Mouse (Mus musculus) midbrain, embryonic 14.5 days (tissue): ENCODE data around the gene Aff3. TPM values are rescaled to one million over a fixed set of nuclear protein-coding genes. Genes with fewer than 3 reads are reported as not detected.

Source experiments
- ATAC-seq: fragments of 200-750 bp; cut with Nextera tagmentation; 2 replicates; pipeline ENCODE4 v1.8.0; 2017; ENCODE audit warnings: moderate number of reproducible peaks, moderate library complexity; ENCODE audit not compliant: low FRiP score, low TSS enrichment
- DNase-seq: peaks from one replicate; pipeline ENCODE4 v3.0.0-alpha.2; 2015
- H3K27ac ChIP-seq: fragments of 300-500 bp; sonication (generic); replicated peaks from 2 replicates; pipeline ENCODE4 v1.5.1; 2014; ENCODE audit warnings: mild to moderate bottlenecking, low read depth, low read length, moderate library complexity
- H3K27me3 ChIP-seq: fragments of 300-500 bp; sonication (generic); 2 replicates; pipeline ENCODE4 v1.6.1; 2014; ENCODE audit warnings: low read length, control low read depth, mixed read lengths; ENCODE audit not compliant: control insufficient read depth, insufficient read depth
- H3K36me3 ChIP-seq: fragments of 300-500 bp; sonication (generic); 2 replicates; pipeline ENCODE4 v1.6.1; 2014; ENCODE audit warnings: low read length, control low read depth; ENCODE audit not compliant: control insufficient read depth, insufficient read depth
- H3K4me1 ChIP-seq: fragments of 300-500 bp; sonication (generic); 2 replicates; pipeline ENCODE4 v1.6.1; 2014; ENCODE audit warnings: mild to moderate bottlenecking, antibody characterized with exemption, low read length, control low read depth; ENCODE audit not compliant: control insufficient read depth, insufficient read depth
- H3K4me2 ChIP-seq: fragments of 300-500 bp; sonication (generic); 2 replicates; pipeline ENCODE4 v1.6.1; 2014; ENCODE audit warnings: mild to moderate bottlenecking, low read length, moderate library complexity
- H3K4me3 ChIP-seq: fragments of 300-500 bp; sonication (generic); replicated peaks from 2 replicates; pipeline ENCODE4 v1.5.1; 2014; ENCODE audit warnings: low read depth, low read length
- H3K9ac ChIP-seq: fragments of 300-500 bp; sonication (generic); replicated peaks from 2 replicates; pipeline ENCODE4 v1.6.1; 2014; ENCODE audit warnings: mild to moderate bottlenecking, low read length, moderate library complexity
- H3K9me3 ChIP-seq: fragments of 300-500 bp; sonication (generic); 2 replicates; pipeline ENCODE4 v1.6.1; 2016; ENCODE audit warnings: low read length, control low read depth, mixed read lengths; ENCODE audit not compliant: control insufficient read depth
- WGBS: fragments of 180-500 bp; shearing (Covaris S2); extraction: QIAGEN DNeasy Blood & Tissue Kit; methylation state at CpG from one replicate; pipeline ENCODE4 v1.1.7; 2014; 5-methylcytosine and 5-hydroxymethylcytosine counted together
- polyA plus RNA-seq: library from polyadenylated mRNA; unstranded; fragments of >200 nt; fragmentation: Nextera tagmentation; extraction: Ambion mirVana; gene quantifications from 2 replicates; pipeline ENCODE4 v1.2.1, GENCODE M21; 2014

Aff3 gene
- polyA plus RNA-seq, 1 experiment from 2014 or later: 20.3 TPM

- Histone ChIP-seq H3K9ac (no peak overlapping the region), H3K27me3 (no peaks in the 10 kb centered on the region), H3K4me3 (no peak overlapping the region), H3K36me3 (no peaks in the 10 kb centered on the region), H3K4me2 (no peak overlapping the region), H3K27ac (no peak overlapping the region), H3K9me3 (no peaks in the 10 kb centered on the region), H3K4me1 (no peaks in the 10 kb centered on the region)
- DNase-seq (no peak), ATAC-seq (no peak)
- WGBS: 23% methylated on average over 4 of the region's 4 CpGs
These were observed 22.5 kb downstream of the Aff3 start for GRCm38 (mm10) chr1:38642288-38642687.

GRCm38 (mm10) chr1:38639669-38640068, 25.1 kb downstream of the Aff3 start:
- H3K9me3 ChIP-seq: no peaks in the 10 kb centered on the region
- no peaks in the 10 kb centered on the region for H3K27me3 ChIP-seq
- no peaks in the 10 kb centered on the region for H3K36me3 ChIP-seq
- ATAC-seq (no peak), DNase-seq (no peak)
- no peak overlapping the region for H3K4me2 ChIP-seq
- H3K4me3 ChIP-seq: no peak overlapping the region
- H3K9ac ChIP-seq: no peak overlapping the region
- no peaks in the 10 kb centered on the region for H3K4me1 ChIP-seq
- WGBS: 81% methylated on average over 5 of the region's 5 CpGs
- no peak overlapping the region for H3K27ac ChIP-seq

GRCm38 (mm10) chr1:38635596-38635995, 29.2 kb downstream of the Aff3 start:
- DNase-seq: no peak
- no peaks in the 10 kb centered on the region for H3K27me3 ChIP-seq
- no peaks in the 10 kb centered on the region for H3K36me3 ChIP-seq
- WGBS: 66% methylated on average over 7 of the region's 7 CpGs
- H3K4me3 ChIP-seq: no peak overlapping the region
- H3K27ac ChIP-seq: no peak overlapping the region
- H3K9me3 ChIP-seq: no peaks in the 10 kb centered on the region
- no peak for ATAC-seq
- no peak overlapping the region for H3K9ac ChIP-seq
- H3K4me2 ChIP-seq: no peak overlapping the region
- H3K4me1 ChIP-seq: peaks cover 13% of the 10 kb centered on the region

GRCm38 (mm10) chr1:38634081-38634480, 30.7 kb downstream of the Aff3 start:
- Histone ChIP-seq H3K4me2 (no peak overlapping the region), H3K9me3 (no peaks in the 10 kb centered on the region), H3K4me1 (peaks cover 15% of the 10 kb centered on the region), H3K9ac (no peak overlapping the region), H3K27ac (no peak overlapping the region), H3K4me3 (no peak overlapping the region), H3K27me3 (no peaks in the 10 kb centered on the region), H3K36me3 (no peaks in the 10 kb centered on the region)
- WGBS: 95% methylated on average over 7 of the region's 7 CpGs
- ATAC-seq (no peak), DNase-seq (no peak)

- H3K36me3 ChIP-seq: no peaks in the 10 kb centered on the region
- peaks cover 28% of the 10 kb centered on the region for H3K4me1 ChIP-seq
- ATAC-seq (no peak), DNase-seq (no peak)
- no peak overlapping the region for H3K27ac ChIP-seq
- no peaks in the 10 kb centered on the region for H3K9me3 ChIP-seq
- no peak overlapping the region for H3K4me2 ChIP-seq
- no peak overlapping the region for H3K4me3 ChIP-seq
- WGBS: 84% methylated on average over 16 of the region's 16 CpGs
- no peak overlapping the region for H3K9ac ChIP-seq
- H3K27me3 ChIP-seq: no peaks in the 10 kb centered on the region
These were observed 32.1 kb downstream of the Aff3 start for GRCm38 (mm10) chr1:38632461-38633180.

- DNase-seq (peak; percentile 51), ATAC-seq (no peak)
- Histone ChIP-seq H3K27me3 (no peaks in the 10 kb centered on the region), H3K4me3 (no peak overlapping the region), H3K9me3 (no peaks in the 10 kb centered on the region), H3K4me2 (no peak overlapping the region), H3K9ac (no peak overlapping the region), H3K4me1 (peaks cover 28% of the 10 kb centered on the region), H3K27ac (no peak overlapping the region), H3K36me3 (no peaks in the 10 kb centered on the region)
- 25% methylated on average over 7 of the region's 7 CpGs for WGBS
These were observed 33.1 kb downstream of the Aff3 start for GRCm38 (mm10) chr1:38631501-38632279.

- Histone ChIP-seq H3K27me3 (no peaks in the 10 kb centered on the region), H3K9ac (no peak overlapping the region), H3K4me1 (peaks cover 51% of the 10 kb centered on the region), H3K36me3 (no peaks in the 10 kb centered on the region), H3K9me3 (no peaks in the 10 kb centered on the region), H3K4me3 (no peak overlapping the region), H3K4me2 (no peak overlapping the region), H3K27ac (peak overlapping the region; percentile 95; the same call in 1 of the 2 replicates)
- WGBS: 17% methylated on average over 11 of the region's 11 CpGs
- ATAC-seq: no peak
- peak; percentile 38 for DNase-seq
These were observed 35.7 kb downstream of the Aff3 start for GRCm38 (mm10) chr1:38628901-38629585.

GRCm38 (mm10) chr1:38628426-38628825, 36.3 kb downstream of the Aff3 start:
- 23% methylated on average over 8 of the region's 8 CpGs for WGBS
- Histone ChIP-seq H3K9me3 (no peaks in the 10 kb centered on the region), H3K4me2 (peak overlapping the region; percentile 84), H3K4me1 (peaks cover 57% of the 10 kb centered on the region), H3K9ac (peak overlapping the region; percentile 93; the same call in 1 of the 2 replicates), H3K4me3 (peak overlapping the region; percentile 95; the same call in 1 of the 2 replicates), H3K36me3 (no peaks in the 10 kb centered on the region), H3K27ac (peak overlapping the region; percentile 95), H3K27me3 (no peaks in the 10 kb centered on the region)
- peak; percentile 26; the same call in 1 of the 2 replicates for ATAC-seq
- DNase-seq: peak; percentile 61
